Mouse (Mus musculus) ES-E14 (cell line): ENCODE data around the gene Oxsr1.

Experiments
- CHD2 ChIP-seq: IDR thresholded peaks from 2 replicates; pipeline ENCODE4 v1.6.1; 2014; ENCODE audit warnings: mild to moderate bottlenecking, low read depth, low read length, inconsistent platforms
- HCFC1 ChIP-seq: IDR thresholded peaks from 2 replicates; pipeline ENCODE4 v1.6.1; 2012; ENCODE audit warnings: low read length, inconsistent platforms, borderline replicate concordance; ENCODE audit not compliant: insufficient read depth
- MAFK ChIP-seq: IDR thresholded peaks from 2 replicates; pipeline ENCODE4 v1.6.1; 2014; ENCODE audit warnings: mild to moderate bottlenecking, low read depth, low read length, inconsistent platforms; ENCODE audit not compliant: insufficient read depth
- ZC3H11A ChIP-seq: IDR thresholded peaks from 2 replicates; pipeline ENCODE4 v1.6.1; 2012; ENCODE audit warnings: low read depth, mild to moderate bottlenecking, inconsistent platforms, low read length, borderline replicate concordance
- ZNF384 ChIP-seq: IDR thresholded peaks from 2 replicates; pipeline ENCODE4 v1.6.1; 2012; ENCODE audit warnings: low read depth, low read length, inconsistent platforms

DNA sequence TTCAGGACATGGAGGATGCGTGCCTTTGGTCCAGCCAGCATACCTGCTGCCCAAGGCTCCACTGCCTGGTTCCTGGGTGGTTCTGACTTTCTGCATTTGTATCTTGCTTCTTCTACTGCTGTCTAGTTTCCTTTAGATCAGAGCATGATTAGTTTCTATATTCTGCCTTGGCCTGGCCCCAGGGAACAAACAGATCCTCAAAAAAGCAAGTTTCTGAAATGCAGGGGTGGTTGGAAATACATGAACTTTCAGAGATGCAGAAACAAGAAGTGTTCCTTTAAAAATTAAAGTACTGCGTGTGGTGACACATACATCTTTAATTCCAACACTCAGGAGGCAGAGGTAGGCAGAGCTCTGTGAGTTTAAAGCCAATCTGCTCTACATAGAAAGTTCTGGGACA lies 12.6 kb upstream of the Oxsr1 start:
- TF ChIP-seq MAFK (no peak), CHD2 (no peak), ZNF384 (no peak), ZC3H11A (no peak), HCFC1 (no peak)
